Mouse (Mus musculus) embryonic fibroblast, embryonic 13.5 days (primary cell): ENCODE measurements around the gene Abtb1.

ENCODE experiments used
- CTCF ChIP-seq: IDR thresholded peaks from 2 replicates; pipeline ENCODE4 v1.5.1; 2011; ENCODE audit warnings: mild to moderate bottlenecking, control low read depth, low read length, moderate library complexity, borderline replicate concordance; ENCODE audit not compliant: insufficient read depth
- POLR2A ChIP-seq: IDR thresholded peaks from 2 replicates; pipeline ENCODE4 v1.6.1; 2011; ENCODE audit warnings: low read depth, mild to moderate bottlenecking, control low read depth, low read length, moderate library complexity

GRCm38 (mm10) chr6:88787496-88787895 is 54.3 kb downstream of the Abtb1 start:
- TF ChIP-seq POLR2A (no peak), CTCF (no peak)
